Mouse (Mus musculus) yolk sac, embryonic 10.5 days (tissue): ENCODE results near the gene Hoxd9.

Experiments used
- DNase-seq: peaks from one replicate; pipeline ENCODE4 v3.0.0-alpha.2; 2017; ENCODE audit warnings: low spot score

Gene Hoxd9

DNA sequence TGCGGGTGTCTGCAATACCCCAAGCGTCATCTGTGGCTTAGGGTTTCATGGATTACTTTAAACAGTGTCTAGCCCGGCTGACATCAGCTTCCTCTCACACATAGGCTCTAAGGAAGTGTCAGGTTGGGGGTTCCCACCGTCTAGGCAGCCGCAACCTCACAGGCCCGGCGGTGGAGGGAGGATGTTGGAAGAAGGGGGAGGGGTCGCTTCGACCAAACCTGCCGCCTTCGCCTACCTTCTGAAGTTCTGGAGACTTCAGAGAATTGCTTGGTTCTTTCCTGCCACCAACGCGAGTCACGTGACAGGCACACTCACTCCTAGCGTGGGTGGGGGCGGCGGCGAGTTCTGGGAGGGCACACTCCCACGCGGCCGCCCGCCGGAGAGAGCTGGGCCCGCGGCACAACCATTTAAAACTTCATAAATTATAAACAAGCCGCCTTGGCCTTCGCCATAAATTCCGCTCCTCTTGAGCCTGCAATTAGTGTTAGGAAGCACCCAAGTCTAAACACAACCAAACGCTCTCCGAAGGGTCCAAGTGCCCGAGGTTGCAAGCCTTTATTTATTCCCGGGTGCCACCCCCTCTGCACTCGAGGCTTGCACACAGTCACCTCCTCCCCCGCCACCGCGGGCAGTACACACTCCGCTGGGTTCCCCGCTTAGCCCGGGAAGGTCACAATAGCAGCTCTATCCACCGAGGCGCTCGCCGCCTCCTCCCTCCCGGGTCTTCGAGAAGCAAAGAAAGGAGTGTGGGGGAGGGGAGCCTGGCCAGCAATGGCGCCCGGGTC, 52.0 kb downstream of the Hoxd9 start:
- DNase-seq = peak; percentile 58
